Mouse (Mus musculus) limb, embryonic 11.5 days (tissue): ENCODE measurements at regions not wholly inside any gene's neighbourhood (a gene's known extent, or its start where the extent isn't known, plus 50 kb on each side); places are given as distances from the start of the nearest gene placed in this dataset.

ENCODE experiments used
- ATAC-seq: fragments of 200-750 bp; cut with Nextera tagmentation; 2 replicates; pipeline ENCODE4 v1.8.0; 2017; ENCODE audit warnings: low read depth; ENCODE audit not compliant: insufficient number of reproducible peaks, low FRiP score, low TSS enrichment
- DNase-seq: peaks from one replicate; pipeline ENCODE4 v3.0.0-alpha.2; 2015; ENCODE audit warnings: low spot score
- H3K27ac ChIP-seq: fragments of 300-500 bp; sonication (generic); replicated peaks from 2 replicates; pipeline ENCODE4 v1.5.1; 2014; ENCODE audit warnings: low read depth, mild to moderate bottlenecking, low read length
- H3K27me3 ChIP-seq: fragments of 300-500 bp; sonication (generic); 2 replicates; pipeline ENCODE4 v1.6.1; 2014; ENCODE audit warnings: mild to moderate bottlenecking, low read length, mixed read lengths; ENCODE audit not compliant: control insufficient read depth, insufficient read depth
- H3K36me3 ChIP-seq: fragments of 300-500 bp; sonication (generic); 2 replicates; pipeline ENCODE4 v1.6.1; 2014; ENCODE audit warnings: mild to moderate bottlenecking, low read length, moderate library complexity, mixed read lengths; ENCODE audit not compliant: control insufficient read depth, insufficient read depth
- H3K4me1 ChIP-seq: fragments of 300-500 bp; sonication (generic); 2 replicates; pipeline ENCODE4 v1.6.1; 2014; ENCODE audit warnings: low read length, mixed read lengths; ENCODE audit not compliant: control insufficient read depth, insufficient read depth
- H3K4me2 ChIP-seq: fragments of 300-500 bp; sonication (generic); 2 replicates; pipeline ENCODE4 v1.6.1; 2014; ENCODE audit warnings: low read depth, mild to moderate bottlenecking, moderate library complexity; ENCODE audit not compliant: severe bottlenecking
- H3K4me3 ChIP-seq: fragments of 300-500 bp; sonication (generic); 2 replicates; pipeline ENCODE4 v1.5.1; 2014; ENCODE audit warnings: low read depth, low read length
- H3K9ac ChIP-seq: fragments of 300-500 bp; sonication (generic); 2 replicates; pipeline ENCODE4 v1.6.1; 2014; ENCODE audit warnings: mild to moderate bottlenecking, low read length
- H3K9me3 ChIP-seq: fragments of 300-500 bp; sonication (generic); 2 replicates; pipeline ENCODE4 v1.6.1; 2016; ENCODE audit warnings: low read length; ENCODE audit not compliant: control insufficient read depth

DNA sequence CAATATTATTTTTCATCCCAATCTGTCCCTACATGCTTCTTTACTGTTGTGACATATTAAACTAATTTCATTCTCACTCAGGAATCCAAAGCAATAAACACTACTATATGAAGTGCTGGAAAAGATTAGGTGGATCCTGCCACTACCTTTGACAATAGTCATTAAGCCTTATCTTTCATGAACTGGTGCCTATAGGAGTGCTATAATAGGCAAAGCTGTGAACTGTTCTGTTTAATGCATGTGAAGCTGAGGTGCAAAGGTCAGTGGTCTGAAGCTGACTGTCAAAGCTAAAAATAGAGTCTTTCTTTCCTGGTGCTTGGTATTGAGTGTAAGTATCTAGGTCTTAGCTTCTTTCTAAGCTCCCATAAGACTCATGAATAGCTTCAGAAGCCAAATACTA lies 336.6 kb downstream of the Parp8 start:
- no peak for DNase-seq
- no peak overlapping the region for H3K4me2 ChIP-seq
- H3K4me1 ChIP-seq, result no peaks in the 10 kb centered on the region
- ATAC-seq, result no peak
- H3K9ac ChIP-seq, result no peak overlapping the region
- H3K4me3 ChIP-seq, result no peak overlapping the region
- H3K27ac ChIP-seq, result no peak overlapping the region
- H3K9me3 ChIP-seq, result no peaks in the 10 kb centered on the region
- no peaks in the 10 kb centered on the region for H3K36me3 ChIP-seq
- H3K27me3 ChIP-seq, result no peaks in the 10 kb centered on the region
